Mouse (Mus musculus) thymus, postnatal 4 days (tissue): ENCODE results near the gene Btbd11.
"Not testable (repeated sequence)": the region's sequence is repeated elsewhere in the genome, so short reads cannot be mapped to it uniquely, and the experiment has no call there.

Experiments used
- DNase-seq: peaks from one replicate; pipeline ENCODE4 v3.0.0; 2021

The Btbd11 gene

DNA sequence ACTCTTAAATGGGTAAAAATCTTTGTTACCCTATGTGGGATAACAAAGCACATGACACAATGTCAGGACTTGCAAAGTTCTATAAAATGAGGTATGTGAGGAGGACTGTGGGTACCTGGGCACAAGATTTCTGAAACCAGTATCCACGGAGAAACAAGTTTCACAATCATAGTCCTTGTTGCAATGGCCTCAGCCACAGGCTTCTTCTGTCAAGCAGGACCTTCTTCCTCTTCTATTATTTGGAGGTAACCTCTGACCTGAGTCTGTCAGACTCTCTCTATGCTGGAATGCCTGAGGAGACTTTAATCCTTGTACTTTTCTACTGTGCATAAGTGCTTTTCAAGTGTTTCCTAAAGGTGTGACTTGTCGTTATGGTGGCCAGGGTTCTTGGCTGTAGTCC, 307.8 kb downstream of the Btbd11 start:
- not testable (repeated sequence) for DNase-seq

DNA sequence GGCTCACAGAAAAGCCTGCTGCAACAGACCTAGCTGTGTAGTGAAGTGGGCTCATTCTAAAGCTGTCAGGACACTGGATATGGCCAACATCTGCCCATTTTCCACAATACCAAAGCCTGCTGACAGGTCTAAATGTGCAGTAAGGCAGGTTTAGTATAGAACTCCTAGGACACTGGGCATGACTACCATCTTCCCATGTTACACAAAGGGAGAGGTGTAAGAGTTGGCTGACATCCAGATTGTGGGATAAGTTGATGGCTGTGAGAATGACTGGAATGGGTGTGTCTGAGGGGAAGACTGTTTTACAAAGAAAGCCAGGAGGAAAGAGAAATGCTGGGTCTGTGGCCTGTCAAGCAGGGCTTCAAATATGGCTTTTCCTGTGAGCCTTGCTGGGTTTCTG, 313.1 kb downstream of the Btbd11 start:
- DNase-seq: no peak

DNA sequence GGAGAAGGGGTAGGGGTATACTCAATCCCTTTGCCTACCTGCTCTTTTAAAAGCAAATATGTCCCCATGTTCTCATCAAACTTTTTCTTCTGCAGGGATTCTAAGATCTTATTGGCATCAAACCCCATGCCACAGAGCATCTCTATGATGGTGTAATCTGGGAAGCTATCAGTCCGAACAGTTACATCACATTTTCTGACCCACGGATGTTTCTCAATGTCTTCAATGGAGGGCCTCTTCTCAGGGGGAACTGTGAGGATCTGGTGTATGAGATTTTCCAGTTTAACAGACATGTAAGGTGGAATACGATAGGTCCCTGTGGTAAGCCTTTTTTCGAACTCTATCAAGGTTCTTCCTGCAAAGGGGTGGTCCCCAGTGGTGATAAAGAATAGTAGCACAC, 323.2 kb downstream of the Btbd11 start:
- DNase-seq: not testable (repeated sequence)
